Mouse (Mus musculus): ENCODE data around the gene Fbxo21.
A peak's percentile ranks its signal among the peaks of the same experiment; 100 is the strongest.

Fbxo21 gene

GRCm38 (mm10) chr5:118019905-118020304 lies 43.4 kb downstream of the Fbxo21 start:
- no peak for DNase-seq (ENCODE audit: low spot score in 2 of 2)

GRCm38 (mm10) chr5:118023053-118023452 lies 46.5 kb downstream of the Fbxo21 start:
- DNase-seq (ENCODE audit: low spot score in 2 of 2), result no peak

GRCm38 (mm10) chr5:118025880-118026279 lies 49.4 kb downstream of the Fbxo21 start:
- DNase-seq (ENCODE audit: low spot score in 2 of 2), result no peak

- no peak for DNase-seq (ENCODE audit: low spot score in 2 of 2)
Measured at GRCm38 (mm10) chr5:118026343-118026742, 49.8 kb downstream of the Fbxo21 start.

- DNase-seq (ENCODE audit: low spot score in 2 of 2), result no peak
Measured at GRCm38 (mm10) chr5:118027101-118027697, 50.7 kb downstream of the Fbxo21 start.

GRCm38 (mm10) chr5:118027698-118028190 lies 51.2 kb downstream of the Fbxo21 start, which contains the start of gene Tesc:
TSS of gene Tesc (plus strand) at chr5:118027743.
- peak in 1 of 2 experiments; percentile 39 for DNase-seq (ENCODE audit: low spot score in 2 of 2)

GRCm38 (mm10) chr5:118028191-118029034 lies 51.9 kb downstream of the Fbxo21 start:
- no peak for DNase-seq (ENCODE audit: low spot score in 2 of 2)

GRCm38 (mm10) chr5:118029035-118029408 lies 52.5 kb downstream of the Fbxo21 start:
- no peak for DNase-seq (ENCODE audit: low spot score in 2 of 2)

- peak; percentile 87 for DNase-seq (ENCODE audit: low spot score in 2 of 2)
Measured at GRCm38 (mm10) chr5:118029420-118029819, 52.9 kb downstream of the Fbxo21 start.

GRCm38 (mm10) chr5:118030022-118030675 lies 53.6 kb downstream of the Fbxo21 start:
- no peak for DNase-seq (ENCODE audit: low spot score in 2 of 2)

- DNase-seq (ENCODE audit: low spot score in 2 of 2), result no peak
Measured at GRCm38 (mm10) chr5:118031059-118031458, 54.5 kb downstream of the Fbxo21 start.

- no peak for DNase-seq (ENCODE audit: low spot score in 2 of 2)
Measured at GRCm38 (mm10) chr5:118031508-118031907, 55.0 kb downstream of the Fbxo21 start.

- DNase-seq (ENCODE audit: low spot score in 2 of 2), result no peak
Measured at GRCm38 (mm10) chr5:118033328-118033727, 56.8 kb downstream of the Fbxo21 start.

GRCm38 (mm10) chr5:118033740-118034139 lies 57.2 kb downstream of the Fbxo21 start:
- DNase-seq (ENCODE audit: low spot score in 2 of 2), result no peak

GRCm38 (mm10) chr5:118034632-118035031 lies 58.1 kb downstream of the Fbxo21 start:
- no peak for DNase-seq (ENCODE audit: low spot score in 2 of 2)

GRCm38 (mm10) chr5:118035786-118036185 lies 59.3 kb downstream of the Fbxo21 start:
- DNase-seq (ENCODE audit: low spot score in 2 of 2), result no peak

GRCm38 (mm10) chr5:118036888-118037797 lies 60.6 kb downstream of the Fbxo21 start:
- peak; percentile 53 to 58 for DNase-seq (ENCODE audit: low spot score in 2 of 2)

GRCm38 (mm10) chr5:118037798-118038484 lies 61.4 kb downstream of the Fbxo21 start:
- no peak for DNase-seq (ENCODE audit: low spot score in 2 of 2)

- no peak for DNase-seq (ENCODE audit: low spot score in 2 of 2)
Measured at GRCm38 (mm10) chr5:118039241-118039668, 62.7 kb downstream of the Fbxo21 start.

GRCm38 (mm10) chr5:118042599-118042998 lies 66.1 kb downstream of the Fbxo21 start:
- DNase-seq (ENCODE audit: low spot score in 2 of 2), result no peak

GRCm38 (mm10) chr5:118043761-118044160 lies 67.2 kb downstream of the Fbxo21 start:
- no peak for DNase-seq (ENCODE audit: low spot score in 2 of 2)

Measured in right cerebral cortex, adult 2 months (tissue).